Mouse (Mus musculus) large intestine, adult 2 months (tissue): ENCODE results near the gene Ptprcap. TPM values are rescaled to one million over a fixed set of nuclear protein-coding genes. Genes with fewer than 3 reads are reported as not detected.
A peak's percentile ranks its signal among the peaks of the same experiment; 100 is the strongest.
"Not testable (repeated sequence)": the region's sequence is repeated elsewhere in the genome, so short reads cannot be mapped to it uniquely, and the experiment has no call there.

Source experiments
- DNase-seq: peaks from one replicate; pipeline ENCODE4 v3.0.0-alpha.2; 2012; ENCODE audit warnings: low read depth, low spot score
- WGBS: fragments of 180-500 bp; shearing (Covaris S2); methylation state at CpG from one replicate; pipeline ENCODE4 v1.1.7; 2018; 5-methylcytosine and 5-hydroxymethylcytosine counted together
- polyA plus RNA-seq: library from polyadenylated mRNA; depleted of rRNA; stranded (reverse); fragments of >200 nt; gene quantifications from 2 replicates; pipeline ENCODE4 v1.2.3, GENCODE M21; 2012

Gene Ptprcap
- polyA plus RNA-seq, 1 experiment, result 56.3 TPM

- 44% methylated on average over 4 of the region's 4 CpGs for WGBS
- no peak for DNase-seq
These were observed 29.0 kb upstream of the Ptprcap start for GRCm38 (mm10) chr19:4124432-4124831.

GRCm38 (mm10) chr19:4125268-4125667 is 28.1 kb upstream of the Ptprcap start:
- 5% methylated on average over 4 of the region's 4 CpGs for WGBS
- DNase-seq, result not testable (repeated sequence)

- under 1% methylated on average over 64 of the region's 64 CpGs for whole genome bisulfite sequencing
- peak; percentile 93 for DNase-seq
These were observed 27.4 kb upstream of the Ptprcap start, which contains the start of gene Aip for GRCm38 (mm10) chr19:4125741-4126696. TSS of gene Aip (minus strand) at chr19:4125858.

GRCm38 (mm10) chr19:4126759-4127495 is 26.5 kb upstream of the Ptprcap start:
- DNase-seq, result no peak
- WGBS, result 35% methylated on average over 7 of the region's 7 CpGs

GRCm38 (mm10) chr19:4129462-4129861 is 23.9 kb upstream of the Ptprcap start:
- WGBS, result 85% methylated on average over 7 of the region's 7 CpGs
- no peak for DNase-seq

GRCm38 (mm10) chr19:4130106-4130505 is 23.3 kb upstream of the Ptprcap start:
- no peak for DNase-seq
- WGBS, result 81% methylated on average over 4 of the region's 4 CpGs

GRCm38 (mm10) chr19:4131075-4131474 is 22.3 kb upstream of the Ptprcap start:
- no peak for DNase-seq
- 83% methylated on average over 5 of the region's 5 CpGs for WGBS

- WGBS, result 86% methylated on average over 2 of the region's 2 CpGs
- DNase-seq, result no peak
These were observed 21.6 kb upstream of the Ptprcap start for GRCm38 (mm10) chr19:4131768-4132167.

GRCm38 (mm10) chr19:4134354-4134753 is 19.1 kb upstream of the Ptprcap start:
- no peak for DNase-seq
- WGBS, result 85% methylated on average over 4 of the region's 4 CpGs

- WGBS, result 83% methylated on average over 6 of the region's 6 CpGs
- not testable (repeated sequence) for DNase-seq
These were observed 18.0 kb upstream of the Ptprcap start for GRCm38 (mm10) chr19:4135229-4135962.

- WGBS, result 17% methylated on average over 8 of the region's 8 CpGs
- DNase-seq, result not testable (repeated sequence)
These were observed 17.4 kb upstream of the Ptprcap start for GRCm38 (mm10) chr19:4135963-4136345.

GRCm38 (mm10) chr19:4136463-4136862 is 16.9 kb upstream of the Ptprcap start:
- no peak for DNase-seq
- WGBS, result 83% methylated on average over 5 of the region's 5 CpGs

- no peak for DNase-seq
- WGBS, result 49% methylated on average over 5 of the region's 5 CpGs
These were observed 15.5 kb upstream of the Ptprcap start for GRCm38 (mm10) chr19:4137913-4138312.

- 95% methylated on average over 2 of the region's 2 CpGs for WGBS
- DNase-seq, result no peak
These were observed 14.0 kb upstream of the Ptprcap start, which contains the start of gene Gpr152 for GRCm38 (mm10) chr19:4139446-4139845. TSS of gene Gpr152 (plus strand) at chr19:4139787.

- DNase-seq, result no peak
- 84% methylated on average over 6 of the region's 6 CpGs for WGBS
These were observed 13.3 kb upstream of the Ptprcap start for GRCm38 (mm10) chr19:4140147-4140546.

GRCm38 (mm10) chr19:4142416-4143173 is 10.8 kb upstream of the Ptprcap start:
- WGBS, result 85% methylated on average over 18 of the region's 18 CpGs
- DNase-seq, result no peak

GRCm38 (mm10) chr19:4143759-4144268 is 9.6 kb upstream of the Ptprcap start, which contains the start of gene Cabp4:
TSS of gene Cabp4 (minus strand) at chr19:4144033.
- WGBS, result 73% methylated on average over 7 of the region's 7 CpGs
- DNase-seq, result no peak

GRCm38 (mm10) chr19:4144550-4145498 is 8.6 kb upstream of the Ptprcap start:
- no peak for DNase-seq
- 71% methylated on average over 16 of the region's 16 CpGs for WGBS
